Mouse (Mus musculus) neutrophil, adult 65 days (primary cell): ENCODE data around the gene Rab11fip4. TPM values are rescaled to one million over a fixed set of nuclear protein-coding genes. Genes with fewer than 3 reads are reported as not detected.

Source experiments
- total RNA-seq: library from RNA; stranded (reverse); gene quantifications from 2 replicates; pipeline ENCODE4 v1.2.4, GENCODE M21; 2023

Gene Rab11fip4
- 45.0 and 62.8 TPM in 2 replicates for total RNA-seq

DNA sequence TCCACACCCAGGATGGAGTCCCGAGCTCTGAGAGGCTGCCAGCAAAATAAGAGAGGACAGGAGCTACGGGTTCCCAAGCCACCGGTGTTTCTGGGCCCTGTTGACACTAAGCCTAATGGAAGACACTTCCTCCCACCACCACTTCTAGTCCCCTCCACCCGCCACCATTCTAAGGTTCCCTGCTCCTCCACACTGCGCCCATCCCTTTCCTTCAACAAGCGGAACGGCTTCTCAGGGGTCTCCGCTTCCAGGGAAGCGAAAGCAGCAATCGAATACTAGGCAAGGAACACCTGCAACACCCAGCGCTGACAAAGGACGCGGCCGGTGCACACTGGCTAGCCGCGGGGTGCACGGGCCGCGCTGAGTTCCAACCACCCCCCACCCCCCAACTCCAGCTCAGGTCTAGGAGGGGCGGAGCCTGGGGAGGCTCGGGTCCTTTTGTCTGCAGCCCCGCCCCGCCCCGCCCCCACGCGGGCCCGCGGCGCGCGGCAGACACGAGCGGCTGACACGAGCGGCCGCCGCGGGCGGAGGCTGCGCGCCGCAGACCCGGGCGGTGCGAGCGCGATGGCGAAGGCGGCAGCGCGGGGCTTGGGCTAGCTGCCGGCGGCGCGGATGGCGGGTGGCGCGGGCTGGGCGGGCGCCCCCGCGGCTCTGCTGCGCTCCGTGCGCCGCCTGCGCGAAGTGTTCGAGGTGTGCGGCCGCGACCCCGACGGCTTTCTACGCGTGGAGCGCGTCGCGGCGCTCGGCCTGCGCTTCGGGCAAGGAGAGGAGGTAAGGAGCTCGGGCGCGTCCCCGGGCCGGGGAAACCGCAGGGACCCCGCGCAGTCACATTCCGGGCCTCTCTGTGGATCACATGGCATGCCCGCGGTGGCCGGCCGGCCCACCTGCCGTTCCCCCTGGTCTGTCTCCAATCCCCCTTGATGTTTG, at the start of gene Rab11fip4:
Gene Rab11fip4 (plus strand): TSS at position 549 of the 927 bp plus-strand sequence.

Other genes starting within 250 kb of the Rab11fip4 start
- gene Omg, start 87.1 kb upstream of the Rab11fip4 start, total RNA-seq: 0.88 and 1.3 TPM in 2 replicates
- gene Evi2b, start 67.5 kb upstream of the Rab11fip4 start, total RNA-seq: 491 and 513 TPM in 2 replicates
- gene Evi2, start 60.6 kb upstream of the Rab11fip4 start, total RNA-seq: 23.8 and 30.0 TPM in 2 replicates
- 123 and 144 TPM in 2 replicates for gene Evi2a, start 60.6 kb upstream of the Rab11fip4 start, total RNA-seq